ENCODE assay signal across 12 mouse cellular contexts in genomic region chr1:182412586-182413270, GRCm38 (mm10). TPM values are rescaled to one million over a fixed set of nuclear protein-coding genes. Genes with fewer than 3 reads are reported as not detected.
DNase-seq lines count a peak whose midpoint lies in the region; ATAC-seq and TF ChIP-seq lines count a peak whose summit lies in the region.
"Had no signal": no experiment of that assay in that cellular context is flagged by ENCODE, and none has a peak within 500 bp of the region (broad histone marks: within the 10 kb centered on the region; RNA-seq: fewer than 3 reads in every experiment).

No protein-coding gene starts in this region.

- peak overlapping the region; percentile 52 for H3K4me2 ChIP-seq in heart, embryonic 14.5 days (ENCODE audit: low read length)
- no peak overlapping the region for H3K4me2 ChIP-seq in midbrain, embryonic 11.5 days
- H3K4me2 ChIP-seq in midbrain, embryonic 13.5 days (replicated peaks) = no peak overlapping the region
- peak overlapping the region; percentile 1; the same call in 1 of the 2 replicates for H3K4me2 ChIP-seq in intestine, embryonic 14.5 days (ENCODE audit: low read length)
- H3K4me2 ChIP-seq: hindbrain, embryonic 14.5 days had no signal

- no peaks in the 10 kb centered on the region for H3K36me3 ChIP-seq in heart, embryonic 14.5 days (ENCODE audit: control insufficient read depth, insufficient read depth, low read length)
- no peaks in the 10 kb centered on the region for H3K36me3 ChIP-seq in midbrain, embryonic 11.5 days (ENCODE audit: control insufficient read depth, insufficient read depth, low read length)
- no peaks in the 10 kb centered on the region for H3K36me3 ChIP-seq in midbrain, embryonic 13.5 days
- no peaks in the 10 kb centered on the region for H3K36me3 ChIP-seq in intestine, embryonic 14.5 days (ENCODE audit: control insufficient read depth, insufficient read depth, low read length)
- no peaks in the 10 kb centered on the region for H3K36me3 ChIP-seq in small intestine, adult 2 months (ENCODE audit: control insufficient read depth, insufficient read depth, low read length)

- TF ChIP-seq CTCF in small intestine, adult 2 months (IDR thresholded peaks at IDR 0.05; ENCODE audit: extremely low read depth, insufficient read length, insufficient replicate concordance, low read depth, low read length) = no peak

- no peak overlapping the region for H3K9ac ChIP-seq in heart, embryonic 14.5 days (ENCODE audit: low read length)
- H3K9ac ChIP-seq in midbrain, embryonic 11.5 days (ENCODE audit: low read length) = no peak overlapping the region
- H3K9ac ChIP-seq in midbrain, embryonic 13.5 days (replicated peaks) = no peak overlapping the region
- H3K9ac ChIP-seq in intestine, embryonic 14.5 days (ENCODE audit: low read length) = no peak overlapping the region
- H3K9ac ChIP-seq: hindbrain, embryonic 14.5 days had no signal

- no peaks in the 10 kb centered on the region for H3K9me3 ChIP-seq in heart, embryonic 14.5 days (ENCODE audit: control insufficient read depth, low read length)
- H3K9me3 ChIP-seq in midbrain, embryonic 11.5 days (ENCODE audit: control insufficient read depth, low read length) = no peaks in the 10 kb centered on the region
- no peaks in the 10 kb centered on the region for H3K9me3 ChIP-seq in midbrain, embryonic 13.5 days
- no peaks in the 10 kb centered on the region for H3K9me3 ChIP-seq in intestine, embryonic 14.5 days (ENCODE audit: control insufficient read depth, low read length)
- H3K9me3 ChIP-seq: midbrain, embryonic 10.5 days had no signal

- 39% methylated on average over 7 of the region's 7 CpGs for WGBS in heart, embryonic 14.5 days
- WGBS in midbrain, embryonic 11.5 days = 85% methylated on average over 7 of the region's 7 CpGs
- WGBS in midbrain, embryonic 13.5 days = 87% methylated on average over 7 of the region's 7 CpGs
- 50% methylated on average over 7 of the region's 7 CpGs for WGBS in intestine, embryonic 14.5 days
- WGBS in small intestine, adult 2 months = 19% methylated on average over 7 of the region's 7 CpGs

- no peaks in the 10 kb centered on the region for H3K27me3 ChIP-seq in heart, embryonic 14.5 days (ENCODE audit: control insufficient read depth, insufficient read depth, low read length)
- H3K27me3 ChIP-seq in midbrain, embryonic 11.5 days (ENCODE audit: control insufficient read depth, insufficient read depth, low read length) = no peaks in the 10 kb centered on the region
- no peaks in the 10 kb centered on the region for H3K27me3 ChIP-seq in midbrain, embryonic 13.5 days
- H3K27me3 ChIP-seq in intestine, embryonic 14.5 days (replicated peaks; ENCODE audit: control insufficient read depth, insufficient read depth, low read length) = no peaks in the 10 kb centered on the region
- no peaks in the 10 kb centered on the region for H3K27me3 ChIP-seq in small intestine, adult 2 months (ENCODE audit: control insufficient read depth, insufficient read depth, low read length)

- peak overlapping the region in 1 of 2 experiments; percentile 45; a peak in 2 of 4 replicates for H3K27ac ChIP-seq in heart, embryonic 14.5 days (replicated peaks in 1 of 2; ENCODE audit: control insufficient read depth in 1 of 2, insufficient read depth in 1 of 2, low read depth in 2 of 2, low read length in 2 of 2)
- H3K27ac ChIP-seq in midbrain, embryonic 11.5 days (ENCODE audit: low read depth, low read length) = no peak overlapping the region
- H3K27ac ChIP-seq in midbrain, embryonic 13.5 days = no peak overlapping the region
- no peak overlapping the region for H3K27ac ChIP-seq in intestine, embryonic 14.5 days (ENCODE audit: low read depth)
- peak overlapping the region; percentile 40; the same call in 1 of the 2 replicates for H3K27ac ChIP-seq in small intestine, adult 2 months (ENCODE audit: insufficient read depth, low read depth, low read length)
- H3K27ac ChIP-seq: hindbrain, embryonic 14.5 days; midbrain, embryonic 10.5 days had no signal

- DNase-seq in heart, postnatal 25 days (ENCODE audit: low spot score) = no peak
- peak; percentile 75 for DNase-seq in midbrain, embryonic 11.5 days (ENCODE audit: low spot score, missing footprints)
- DNase-seq in intestine, embryonic 14.5 days (ENCODE audit: low spot score) = no peak
- no peak for DNase-seq in right cerebral cortex, adult 18-20 months
- no peak for DNase-seq in left cerebral cortex, postnatal 10 days (ENCODE audit: extremely low spot score in 1 of 2, low spot score in 2 of 2)
- DNase-seq: cerebellum, postnatal 36 days had no signal

- ATAC-seq in heart, embryonic 14.5 days (ENCODE audit: insufficient number of reproducible peaks, insufficient read depth, low FRiP score, low read depth) = no peak
- no peak for ATAC-seq in midbrain, embryonic 11.5 days (ENCODE audit: low FRiP score)
- ATAC-seq in midbrain, embryonic 13.5 days = no peak
- ATAC-seq in intestine, embryonic 14.5 days (replicated peaks; ENCODE audit: low FRiP score, low TSS enrichment, low read depth) = no peak
- ATAC-seq: forebrain, embryonic 16.5 days had no signal

- H3K4me1 ChIP-seq in heart, embryonic 14.5 days (ENCODE audit: control insufficient read depth in 2 of 2, insufficient read depth in 2 of 2, low read length in 2 of 2) = peaks cover 7 to 46% of the 10 kb centered on the region in 2 experiments; a peak in 3 of 4 replicates
- peaks cover 12% of the 10 kb centered on the region for H3K4me1 ChIP-seq in midbrain, embryonic 11.5 days (ENCODE audit: control insufficient read depth, insufficient read depth, low read length)
- peaks cover 49% of the 10 kb centered on the region for H3K4me1 ChIP-seq in midbrain, embryonic 13.5 days (replicated peaks)
- H3K4me1 ChIP-seq in intestine, embryonic 14.5 days (replicated peaks; ENCODE audit: control insufficient read depth, insufficient read depth, low read length) = peaks cover 45% of the 10 kb centered on the region
- peaks cover 4% of the 10 kb centered on the region for H3K4me1 ChIP-seq in small intestine, adult 2 months (ENCODE audit: control insufficient read depth, insufficient read depth, insufficient read length, low read length)

- H3K4me3 ChIP-seq in heart, embryonic 14.5 days (ENCODE audit: control insufficient read depth in 1 of 2, insufficient read depth in 1 of 2, low read depth in 1 of 2, low read length in 2 of 2) = peak overlapping the region in 1 of 2 experiments; percentile 2; a peak in 1 of 4 replicates
- no peak overlapping the region for H3K4me3 ChIP-seq in midbrain, embryonic 11.5 days (ENCODE audit: low read depth, low read length)
- no peak overlapping the region for H3K4me3 ChIP-seq in midbrain, embryonic 13.5 days (replicated peaks)
- no peak overlapping the region for H3K4me3 ChIP-seq in intestine, embryonic 14.5 days (ENCODE audit: low read depth, low read length)
- no peak overlapping the region for H3K4me3 ChIP-seq in small intestine, adult 2 months (ENCODE audit: low read depth, low read length)
- H3K4me3 ChIP-seq: midbrain, embryonic 10.5 days had no signal

- intact Hi-C loops in heart, postnatal 25 days (cut with DNase I) = no loop called here
- intact Hi-C loops in left cerebral cortex, postnatal 10 days (cut with DNase I) = no loop called here

- TF ChIP-seq POLR2A in small intestine, adult 2 months (IDR thresholded peaks at IDR 0.05; ENCODE audit: low read depth, low read length) = no peak

RNA-seq across cellular contexts. Expression of gene Trp53bp2, which starts 3.8 kb away (rescaled TPM):
- polyA plus RNA-seq in heart, embryonic 14.5 days (2014; fragmentation: Nextera tagmentation; extraction: Ambion mirVana) = 14.4 and 16.9 TPM in 2 replicates
- total RNA-seq in heart, postnatal 25 days (2021) = 10 to 100 TPM; 10.4 to 11.0 TPM
- 33.5 and 34.8 TPM in 2 replicates for polyA plus RNA-seq in midbrain, embryonic 11.5 days (2014; fragmentation: Nextera tagmentation; extraction: Ambion mirVana)
- polyA plus RNA-seq in midbrain, embryonic 13.5 days (2015; fragmentation: Nextera tagmentation; extraction: Ambion mirVana) = 24.0 and 25.7 TPM in 2 replicates
- 26.9 and 27.5 TPM in 2 replicates for polyA plus RNA-seq in intestine, embryonic 14.5 days (2014; fragmentation: Nextera tagmentation; extraction: Ambion mirVana)
- 12.4 and 22.4 TPM in 2 replicates for polyA plus RNA-seq in small intestine, adult 2 months (2012; rRNA removed)
- 10 to 100 TPM; 15.6 to 20.3 TPM for total RNA-seq in left cerebral cortex, postnatal 10 days (2021)

Comparison
In these comparisons a context has a peak if more than half of its experiments do, and no peak if none do; other contexts are left out.
1. H3K4me2 ChIP-seq: peak in heart, embryonic 14.5 days (single experiment) and intestine, embryonic 14.5 days (single experiment); none in midbrain, embryonic 11.5 days (single experiment) and midbrain, embryonic 13.5 days (single experiment).